In the genomic region with DNA sequence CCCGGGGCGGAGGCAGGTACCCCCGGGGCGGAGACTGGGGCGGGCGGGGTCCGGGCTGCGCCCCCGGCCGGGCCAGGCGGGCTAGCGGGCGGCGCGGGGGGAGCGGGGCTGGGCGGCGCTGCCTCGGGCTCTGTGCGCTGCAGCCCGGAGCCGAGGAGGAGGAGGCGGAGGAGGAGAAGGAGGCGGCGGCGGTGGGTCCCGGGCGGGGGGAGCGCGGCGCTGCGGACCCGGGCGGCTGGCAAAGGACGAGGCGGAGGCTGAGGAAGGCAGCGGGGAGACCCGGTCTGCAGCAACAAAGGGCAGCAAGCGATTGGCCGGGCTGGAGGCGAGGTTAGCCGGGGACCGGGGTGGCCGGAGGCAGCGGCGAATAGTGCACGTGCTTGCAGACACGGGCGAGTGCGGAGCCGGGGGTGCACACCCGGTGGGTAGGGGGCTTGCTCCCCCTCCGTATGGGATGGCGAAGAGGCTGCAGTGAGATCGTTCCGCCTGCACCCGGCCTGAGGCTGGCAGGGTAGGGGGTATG, we compare ENCODE assay signal across 7 mouse cellular contexts. TPM values are rescaled to one million over a fixed set of nuclear protein-coding genes. Genes with fewer than 3 reads are reported as not detected.
DNase-seq lines count a peak whose midpoint lies in the region; ATAC-seq and TF ChIP-seq lines count a peak whose summit lies in the region.

No protein-coding gene starts in this region.

- peak; percentile 10 for ATAC-seq in forebrain, embryonic 11.5 days (replicated peaks; ENCODE audit: low FRiP score)
- peak; percentile 6 for ATAC-seq in midbrain, embryonic 12.5 days (ENCODE audit: low FRiP score, low read depth)

- peaks cover 3% of the 10 kb centered on the region for H3K4me1 ChIP-seq in ES-Bruce4 (ENCODE audit: control insufficient read depth, insufficient read depth, low read length)
- peaks cover 3% of the 10 kb centered on the region; the same call in 1 of the 2 replicates for H3K4me1 ChIP-seq in forebrain, embryonic 11.5 days (replicated peaks; ENCODE audit: control insufficient read depth, insufficient read depth, low read length)
- peaks cover 26% of the 10 kb centered on the region for H3K4me1 ChIP-seq in hindbrain, embryonic 10.5 days (replicated peaks)
- H3K4me1 ChIP-seq in limb, embryonic 10.5 days = peaks cover 65% of the 10 kb centered on the region
- peaks cover 35% of the 10 kb centered on the region for H3K4me1 ChIP-seq in midbrain, embryonic 12.5 days

- H3K4me3 ChIP-seq in ES-Bruce4 (ENCODE audit: low read depth, low read length) = peak overlapping the region; percentile 63
- peak overlapping the region; percentile 94 for H3K4me3 ChIP-seq in forebrain, embryonic 11.5 days (ENCODE audit: low read depth, low read length)
- peak overlapping the region; percentile 99 for H3K4me3 ChIP-seq in hindbrain, embryonic 10.5 days
- H3K4me3 ChIP-seq in limb, embryonic 10.5 days = peak overlapping the region; percentile 93
- peak overlapping the region; percentile 94 for H3K4me3 ChIP-seq in midbrain, embryonic 12.5 days

- no peaks in the 10 kb centered on the region for H3K27me3 ChIP-seq in ES-Bruce4 (ENCODE audit: control insufficient read depth, insufficient read depth, low read length, poor library complexity, severe bottlenecking)
- H3K27me3 ChIP-seq in forebrain, embryonic 11.5 days (ENCODE audit: control insufficient read depth, insufficient read depth, low read length) = no peaks in the 10 kb centered on the region
- H3K27me3 ChIP-seq in hindbrain, embryonic 10.5 days (ENCODE audit: insufficient read depth, poor library complexity, severe bottlenecking) = no peaks in the 10 kb centered on the region
- H3K27me3 ChIP-seq in limb, embryonic 10.5 days (ENCODE audit: low read depth, poor library complexity, severe bottlenecking) = no peaks in the 10 kb centered on the region
- no peaks in the 10 kb centered on the region for H3K27me3 ChIP-seq in midbrain, embryonic 12.5 days

- no peak for TF ChIP-seq EP300 in ES-Bruce4 (IDR thresholded peaks at IDR 0.05; ENCODE audit: insufficient read depth, low read depth, low read length)

- H3K9me3 ChIP-seq in ES-Bruce4 (replicated peaks; ENCODE audit: control insufficient read depth, insufficient read depth, low read length, poor library complexity, severe bottlenecking) = no peaks in the 10 kb centered on the region
- H3K9me3 ChIP-seq in forebrain, embryonic 11.5 days (ENCODE audit: control insufficient read depth, low read length) = no peaks in the 10 kb centered on the region
- no peaks in the 10 kb centered on the region for H3K9me3 ChIP-seq in hindbrain, embryonic 10.5 days
- no peaks in the 10 kb centered on the region for H3K9me3 ChIP-seq in limb, embryonic 10.5 days (replicated peaks)
- no peaks in the 10 kb centered on the region for H3K9me3 ChIP-seq in midbrain, embryonic 12.5 days

- under 1% methylated on average over 40 of the region's 57 CpGs for WGBS in forebrain, embryonic 11.5 days
- WGBS in hindbrain, embryonic 10.5 days = under 1% methylated on average over 57 of the region's 57 CpGs
- 1% methylated on average over 56 of the region's 57 CpGs for WGBS in limb, embryonic 10.5 days
- WGBS in midbrain, embryonic 12.5 days = 2% methylated on average over 45 of the region's 57 CpGs

- H3K27ac ChIP-seq in ES-Bruce4 (ENCODE audit: insufficient read depth, low read length) = peak overlapping the region; percentile 60
- H3K27ac ChIP-seq in forebrain, embryonic 11.5 days (ENCODE audit: low read depth, low read length) = peak overlapping the region; percentile 99
- peak overlapping the region; percentile 99 for H3K27ac ChIP-seq in hindbrain, embryonic 10.5 days
- H3K27ac ChIP-seq in limb, embryonic 10.5 days = peak overlapping the region; percentile 95
- H3K27ac ChIP-seq in midbrain, embryonic 12.5 days (replicated peaks) = peak overlapping the region; percentile 99

- DNase-seq in NIH3T3 (ENCODE audit: low read depth) = peak; percentile 70
- DNase-seq in forebrain, embryonic 11.5 days (ENCODE audit: low spot score) = peak; percentile 93
- DNase-seq in hindbrain, embryonic 10.5 days (ENCODE audit: low spot score) = no peak
- no peak for DNase-seq in limb, embryonic 10.5 days (ENCODE audit: low spot score)
- peak; percentile 61 to 67 for DNase-seq in spleen, adult 18-20 months

- no peak for TF ChIP-seq POLR2A in ES-Bruce4 (IDR thresholded peaks at IDR 0.05; ENCODE audit: insufficient read depth, low read length)

- H3K36me3 ChIP-seq in ES-Bruce4 (ENCODE audit: control insufficient read depth, insufficient read depth, low read length, poor library complexity, severe bottlenecking) = peaks cover 19% of the 10 kb centered on the region
- H3K36me3 ChIP-seq in forebrain, embryonic 11.5 days (ENCODE audit: control insufficient read depth, insufficient read depth, low read length) = no peaks in the 10 kb centered on the region
- H3K36me3 ChIP-seq in hindbrain, embryonic 10.5 days = no peaks in the 10 kb centered on the region
- H3K36me3 ChIP-seq in limb, embryonic 10.5 days = peaks cover 6% of the 10 kb centered on the region; the same call in 1 of the 2 replicates
- H3K36me3 ChIP-seq in midbrain, embryonic 12.5 days = no peaks in the 10 kb centered on the region

- TF ChIP-seq CTCF in ES-Bruce4 (IDR thresholded peaks at IDR 0.05; ENCODE audit: low read depth, low read length) = no peak

- peak overlapping the region; percentile 68 for H3K9ac ChIP-seq in ES-Bruce4 (ENCODE audit: low read depth, poor library complexity, severe bottlenecking)
- H3K9ac ChIP-seq in forebrain, embryonic 11.5 days (ENCODE audit: low read length) = peak overlapping the region; percentile 98
- H3K9ac ChIP-seq in midbrain, embryonic 12.5 days (replicated peaks) = peak overlapping the region; percentile 97

- peak overlapping the region; percentile 74 for H3K4me2 ChIP-seq in forebrain, embryonic 11.5 days (ENCODE audit: low read depth, low read length, severe bottlenecking)
- peak overlapping the region; percentile 80 for H3K4me2 ChIP-seq in midbrain, embryonic 12.5 days (replicated peaks)

RNA-seq across cellular contexts. Expression of gene Kat6b, which starts 18.5 kb away (rescaled TPM):
- polyA plus RNA-seq in ES-Bruce4 (2011; ENCODE audit: insufficient read depth, insufficient read length, low read depth, missing spikeins) = 121 and 132 TPM in 2 replicates
- polyA plus RNA-seq in forebrain, embryonic 11.5 days (2014; fragmentation: Nextera tagmentation; extraction: Ambion mirVana) = 33.1 and 34.5 TPM in 2 replicates
- polyA plus RNA-seq in hindbrain, embryonic 10.5 days (2016; fragmentation: Nextera tagmentation; extraction: Ambion mirVana) = 9.6 and 13.3 TPM in 2 replicates
- polyA plus RNA-seq in limb, embryonic 10.5 days (2016; fragmentation: Nextera tagmentation; extraction: Ambion mirVana) = 14.5 and 19.6 TPM in 2 replicates
- polyA plus RNA-seq in midbrain, embryonic 12.5 days (2016; fragmentation: Nextera tagmentation; extraction: Ambion mirVana) = 25.4 and 28.2 TPM in 2 replicates

Comparison
In these comparisons a context has a peak if more than half of its experiments do, and no peak if none do; other contexts are left out.
1. DNase-seq: peak in NIH3T3 (single experiment), forebrain, embryonic 11.5 days (single experiment) and spleen, adult 18-20 months (2 of 2); none in hindbrain, embryonic 10.5 days (single experiment) and limb, embryonic 10.5 days (single experiment).
2. Peak in every context shown above with its lines, with median percentiles within 50 percentile points of each other: H3K27ac ChIP-seq, H3K4me3 ChIP-seq and H3K9ac ChIP-seq.